ENCODE assay signal across 8 mouse cellular contexts in the genomic region with DNA sequence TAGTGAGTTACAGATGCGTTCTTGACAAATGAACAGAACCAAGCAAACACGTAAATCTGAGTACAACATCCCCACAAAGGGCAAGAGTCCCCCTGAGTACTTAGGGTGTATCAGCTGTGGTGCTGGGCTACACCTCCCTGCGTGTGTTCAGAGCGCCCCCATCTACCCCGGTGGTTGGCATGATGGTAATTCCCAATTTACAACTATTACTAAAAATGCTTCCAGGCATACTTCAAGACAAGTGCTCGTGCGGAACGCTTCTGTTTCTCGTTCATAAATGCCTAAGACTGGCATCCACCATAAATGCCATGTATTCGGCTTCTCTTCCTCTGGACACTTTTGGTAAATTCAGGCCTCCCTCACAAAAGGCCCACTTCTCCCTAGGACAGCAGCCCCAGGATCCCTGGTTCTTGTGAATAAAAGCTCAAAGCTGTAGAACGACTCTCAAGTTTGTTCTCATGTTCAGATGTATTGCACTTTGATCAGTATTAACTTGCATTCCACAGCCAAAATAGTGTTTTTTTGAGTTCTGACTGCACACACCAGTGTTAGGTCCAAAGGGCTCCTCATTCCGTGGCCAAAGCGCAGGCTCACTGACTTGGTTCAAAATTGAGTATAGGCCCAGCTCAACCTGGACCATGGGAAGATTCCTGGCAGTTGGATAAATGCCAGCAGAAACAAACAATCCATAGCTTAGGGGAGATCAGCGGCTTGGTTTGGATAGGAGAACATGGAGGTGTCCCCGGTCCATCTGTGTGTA. TPM values are rescaled to one million over a fixed set of nuclear protein-coding genes. Genes with fewer than 3 reads are reported as not detected.
DNase-seq lines count a peak whose midpoint lies in the region; ATAC-seq lines count a peak whose summit lies in the region.

No protein-coding gene starts in this region.

- ATAC-seq in heart, embryonic 12.5 days (ENCODE audit: insufficient number of reproducible peaks, low FRiP score) = peak; percentile 82
- peak; percentile 75 for ATAC-seq in kidney, embryonic 14.5 days (ENCODE audit: low FRiP score, low TSS enrichment)
- peak; percentile 75 for ATAC-seq in liver, embryonic 15.5 days (ENCODE audit: insufficient read depth)
- peak; percentile 72 for ATAC-seq in stomach, embryonic 15.5 days (ENCODE audit: insufficient read depth, low FRiP score, low read depth)

- peak overlapping the region; percentile 71 for H3K4me3 ChIP-seq in heart, embryonic 12.5 days
- H3K4me3 ChIP-seq in kidney, embryonic 14.5 days (ENCODE audit: low read length) = peak overlapping the region; percentile 47
- peak overlapping the region; percentile 62 for H3K4me3 ChIP-seq in liver, embryonic 15.5 days (replicated peaks)
- H3K4me3 ChIP-seq in stomach, embryonic 15.5 days (replicated peaks) = peak overlapping the region; percentile 67

- H3K27me3 ChIP-seq in heart, embryonic 12.5 days (replicated peaks) = no peaks in the 10 kb centered on the region
- no peaks in the 10 kb centered on the region for H3K27me3 ChIP-seq in kidney, embryonic 14.5 days (ENCODE audit: control insufficient read depth, insufficient read depth, low read length)
- H3K27me3 ChIP-seq in liver, embryonic 15.5 days = no peaks in the 10 kb centered on the region
- no peaks in the 10 kb centered on the region for H3K27me3 ChIP-seq in stomach, embryonic 15.5 days (replicated peaks)

- peaks cover 15% of the 10 kb centered on the region for H3K36me3 ChIP-seq in heart, embryonic 12.5 days
- H3K36me3 ChIP-seq in kidney, embryonic 14.5 days (ENCODE audit: control insufficient read depth, insufficient read depth, low read length) = peaks cover 13% of the 10 kb centered on the region
- H3K36me3 ChIP-seq in liver, embryonic 15.5 days (replicated peaks) = peaks cover 36% of the 10 kb centered on the region
- H3K36me3 ChIP-seq in stomach, embryonic 15.5 days = 0 out of 2 replicates have a peak, but pooled peaks cover 4% of the 10 kb centered on the region

- DNase-seq in cerebellum, postnatal 14 days = peak; percentile 11 to 37
- no peak for DNase-seq in cerebellum, postnatal 4 days (ENCODE audit: low spot score in 2 of 2)
- DNase-seq in embryo, embryonic 9.5 days (ENCODE audit: extremely low spot score) = peak; percentile 46
- peak; percentile 33 to 46 for DNase-seq in natural killer cell, adult 2 months (ENCODE audit: low spot score in 2 of 2)

- 0 out of 2 replicates have a peak, but pooled peaks cover 3% of the 10 kb centered on the region for H3K4me1 ChIP-seq in heart, embryonic 12.5 days (replicated peaks)
- H3K4me1 ChIP-seq in kidney, embryonic 14.5 days (ENCODE audit: control insufficient read depth, insufficient read depth, low read length) = no peaks in the 10 kb centered on the region
- peaks cover 16% of the 10 kb centered on the region for H3K4me1 ChIP-seq in liver, embryonic 15.5 days (replicated peaks)
- 0 out of 2 replicates have a peak, but pooled peaks cover 4% of the 10 kb centered on the region for H3K4me1 ChIP-seq in stomach, embryonic 15.5 days

- peak overlapping the region; percentile 68 for H3K4me2 ChIP-seq in heart, embryonic 12.5 days
- H3K4me2 ChIP-seq in kidney, embryonic 14.5 days (replicated peaks; ENCODE audit: low read depth, low read length) = peak overlapping the region; percentile 74
- peak overlapping the region; percentile 74 for H3K4me2 ChIP-seq in liver, embryonic 15.5 days
- H3K4me2 ChIP-seq in stomach, embryonic 15.5 days = peak overlapping the region; percentile 83

- H3K9me3 ChIP-seq in heart, embryonic 12.5 days (replicated peaks) = no peaks in the 10 kb centered on the region
- no peaks in the 10 kb centered on the region for H3K9me3 ChIP-seq in kidney, embryonic 14.5 days (ENCODE audit: control insufficient read depth, low read length)
- no peaks in the 10 kb centered on the region for H3K9me3 ChIP-seq in liver, embryonic 15.5 days (replicated peaks)
- no peaks in the 10 kb centered on the region for H3K9me3 ChIP-seq in stomach, embryonic 15.5 days

- peak overlapping the region; percentile 76 for H3K9ac ChIP-seq in heart, embryonic 12.5 days
- peak overlapping the region; percentile 68 for H3K9ac ChIP-seq in kidney, embryonic 14.5 days (ENCODE audit: low read depth, low read length)
- H3K9ac ChIP-seq in liver, embryonic 15.5 days = peak overlapping the region; percentile 55
- no peak overlapping the region for H3K9ac ChIP-seq in stomach, embryonic 15.5 days

- H3K27ac ChIP-seq in heart, embryonic 12.5 days (ENCODE audit: poor library complexity, severe bottlenecking) = peak overlapping the region; percentile 60; the same call in 1 of the 2 replicates
- peak overlapping the region; percentile 7; the same call in 1 of the 2 replicates for H3K27ac ChIP-seq in kidney, embryonic 14.5 days (ENCODE audit: low read depth, low read length)
- H3K27ac ChIP-seq in liver, embryonic 15.5 days (replicated peaks) = peak overlapping the region; percentile 78
- peak overlapping the region; percentile 67 for H3K27ac ChIP-seq in stomach, embryonic 15.5 days

- 42% methylated on average over 15 of the region's 15 CpGs for WGBS in heart, embryonic 12.5 days
- 40% methylated on average over 15 of the region's 15 CpGs for WGBS in kidney, embryonic 14.5 days
- 39% methylated on average over 15 of the region's 15 CpGs for WGBS in liver, embryonic 15.5 days (ENCODE audit: insufficient replicate concordance)
- 39% methylated on average over 15 of the region's 15 CpGs for WGBS in stomach, embryonic 15.5 days

RNA-seq across cellular contexts. Expression of a gene that starts 0.6 kb away (rescaled TPM):
- 8.6 and 9.5 TPM in 2 replicates for polyA plus RNA-seq in heart, embryonic 12.5 days (2016; fragmentation: Nextera tagmentation; extraction: Ambion mirVana)
- 5.5 TPM in 2 replicates for polyA plus RNA-seq in kidney, embryonic 14.5 days (2014; fragmentation: Nextera tagmentation; extraction: Ambion mirVana)
- polyA plus RNA-seq in liver, embryonic 15.5 days (2015; fragmentation: Nextera tagmentation; extraction: Ambion mirVana) = 7.1 and 8.1 TPM in 2 replicates
- 4.6 and 5.4 TPM in 2 replicates for polyA plus RNA-seq in stomach, embryonic 15.5 days (2015; fragmentation: Nextera tagmentation; extraction: Ambion mirVana)

RNA-seq across cellular contexts. Expression of a gene that starts 23.2 kb away (rescaled TPM):
- 28.8 and 29.7 TPM in 2 replicates for polyA plus RNA-seq in heart, embryonic 12.5 days (2016; fragmentation: Nextera tagmentation; extraction: Ambion mirVana)
- polyA plus RNA-seq in kidney, embryonic 14.5 days (2014; fragmentation: Nextera tagmentation; extraction: Ambion mirVana) = 13.6 and 21.4 TPM in 2 replicates
- 20.6 and 22.1 TPM in 2 replicates for polyA plus RNA-seq in liver, embryonic 15.5 days (2015; fragmentation: Nextera tagmentation; extraction: Ambion mirVana)
- 22.7 and 23.9 TPM in 2 replicates for polyA plus RNA-seq in stomach, embryonic 15.5 days (2015; fragmentation: Nextera tagmentation; extraction: Ambion mirVana)

RNA-seq across cellular contexts. Expression of a gene that starts 31.8 kb away (rescaled TPM):
- polyA plus RNA-seq in heart, embryonic 12.5 days (2016; fragmentation: Nextera tagmentation; extraction: Ambion mirVana) = 69.8 and 75.7 TPM in 2 replicates
- 23.7 and 32.6 TPM in 2 replicates for polyA plus RNA-seq in kidney, embryonic 14.5 days (2014; fragmentation: Nextera tagmentation; extraction: Ambion mirVana)
- 10.0 and 11.3 TPM in 2 replicates for polyA plus RNA-seq in liver, embryonic 15.5 days (2015; fragmentation: Nextera tagmentation; extraction: Ambion mirVana)
- polyA plus RNA-seq in stomach, embryonic 15.5 days (2015; fragmentation: Nextera tagmentation; extraction: Ambion mirVana) = 19.5 and 22.8 TPM in 2 replicates

RNA-seq across cellular contexts. Expression of a gene that starts 40.8 kb away (rescaled TPM):
- polyA plus RNA-seq in heart, embryonic 12.5 days (2016; fragmentation: Nextera tagmentation; extraction: Ambion mirVana) = not detected in 2 replicates
- polyA plus RNA-seq in kidney, embryonic 14.5 days (2014; fragmentation: Nextera tagmentation; extraction: Ambion mirVana) = not detected in 2 replicates
- polyA plus RNA-seq in liver, embryonic 15.5 days (2015; fragmentation: Nextera tagmentation; extraction: Ambion mirVana) = not detected in 2 replicates
- polyA plus RNA-seq in stomach, embryonic 15.5 days (2015; fragmentation: Nextera tagmentation; extraction: Ambion mirVana) = not detected in 2 replicates

Comparison
In these comparisons a context has a peak if more than half of its experiments do, and no peak if none do; other contexts are left out.
1. DNase-seq: peak in cerebellum, postnatal 14 days (2 of 2), embryo, embryonic 9.5 days (single experiment) and natural killer cell, adult 2 months (2 of 2); none in cerebellum, postnatal 4 days (0 of 2).
2. H3K27ac ChIP-seq: peak in every context shown above with its lines; median percentile 78 in liver, embryonic 15.5 days; 67 in stomach, embryonic 15.5 days; 60 in heart, embryonic 12.5 days; 7 in kidney, embryonic 14.5 days.
3. Peak in every context shown above with its lines, with median percentiles within 50 percentile points of each other: ATAC-seq, H3K4me2 ChIP-seq and H3K4me3 ChIP-seq.